11 mouse cellular contexts compared by ENCODE assay signal in the genomic region with DNA sequence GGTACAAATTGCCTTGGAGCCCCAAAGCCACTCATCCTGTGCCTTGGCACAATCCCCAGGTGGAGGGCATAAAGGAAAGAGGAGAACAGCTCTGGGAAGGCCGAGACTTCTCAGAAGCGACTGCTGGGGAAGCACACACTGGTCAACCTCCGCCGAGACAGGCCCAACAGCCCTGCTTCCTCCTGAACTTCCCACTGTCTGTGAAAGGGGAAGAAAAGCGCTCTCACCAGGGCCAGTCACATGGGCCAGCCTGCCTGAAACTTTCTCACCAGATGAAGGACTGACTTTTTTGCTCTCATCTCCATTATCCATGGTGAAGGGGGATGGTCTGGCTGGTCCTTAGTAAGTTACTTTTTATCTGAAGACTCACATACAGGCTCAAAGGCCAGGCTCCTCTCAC.
A peak's percentile ranks its signal among the peaks of the same experiment; 100 is the strongest.
DNase-seq lines count a peak whose midpoint lies in the region; ATAC-seq and TF ChIP-seq lines count a peak whose summit lies in the region.
"Had no signal": no experiment of that assay in that cellular context is flagged by ENCODE, and none has a peak within 500 bp of the region (broad histone marks: within the 10 kb centered on the region; RNA-seq: fewer than 3 reads in every experiment).

No protein-coding gene starts in this region.

- no peaks in the 10 kb centered on the region; the same call in none of the 2 replicates for H3K36me3 ChIP-seq in liver, embryonic 11.5 days (ENCODE audit: control insufficient read depth, insufficient read depth, low read length)
- H3K36me3 ChIP-seq in ES-Bruce4 (ENCODE audit: control insufficient read depth, insufficient read depth, low read length, poor library complexity, severe bottlenecking) = no peaks in the 10 kb centered on the region
- 0 out of 2 replicates have a peak, but pooled peaks cover 6% of the 10 kb centered on the region for H3K36me3 ChIP-seq in intestine, embryonic 15.5 days
- peaks cover 37% of the 10 kb centered on the region for H3K36me3 ChIP-seq in hindbrain, embryonic 14.5 days (replicated peaks; ENCODE audit: control insufficient read depth, insufficient read depth)

- H3K4me3 ChIP-seq in liver, embryonic 11.5 days (ENCODE audit: low read depth, low read length) = no peak overlapping the region
- no peak overlapping the region for H3K4me3 ChIP-seq in ES-Bruce4 (ENCODE audit: low read depth, low read length)
- no peak overlapping the region for H3K4me3 ChIP-seq in intestine, embryonic 15.5 days (replicated peaks)
- H3K4me3 ChIP-seq in hindbrain, embryonic 14.5 days (replicated peaks; ENCODE audit: low read length) = no peak overlapping the region

- peak; percentile 24 for DNase-seq in liver
- no peak for DNase-seq in liver, embryonic 11.5 days (ENCODE audit: low spot score)
- no peak for DNase-seq in thymus, postnatal 25 days
- no peak for DNase-seq in thymus, adult 18-20 months
- no peak for DNase-seq in hindbrain, embryonic 14.5 days (ENCODE audit: low spot score)
- DNase-seq: kidney, postnatal 10 days; left cerebral cortex, postnatal 4 days had no signal

- no peak for ATAC-seq in liver, embryonic 11.5 days (replicated peaks; ENCODE audit: low FRiP score)
- no peak for ATAC-seq in intestine, embryonic 15.5 days
- peak; percentile 64 for ATAC-seq in monocyte, adult 5-6 weeks (replicated peaks; ENCODE audit: insufficient number of reproducible peaks, low FRiP score, low TSS enrichment, poor library complexity, severe bottlenecking)
- ATAC-seq in hindbrain, embryonic 14.5 days (ENCODE audit: low FRiP score) = no peak
- ATAC-seq: Patski had no signal

- H3K9ac ChIP-seq in liver, embryonic 11.5 days (ENCODE audit: low read depth, low read length) = no peak overlapping the region
- 0 out of 2 replicates have a peak overlapping the region, but pooled peaks have one; percentile 28 for H3K9ac ChIP-seq in ES-Bruce4 (ENCODE audit: low read depth, poor library complexity, severe bottlenecking)
- no peak overlapping the region for H3K9ac ChIP-seq in intestine, embryonic 15.5 days
- no peak overlapping the region for H3K9ac ChIP-seq in hindbrain, embryonic 14.5 days

- H3K27me3 ChIP-seq in liver, embryonic 11.5 days (replicated peaks; ENCODE audit: control insufficient read depth, insufficient read depth, low read length) = no peaks in the 10 kb centered on the region
- H3K27me3 ChIP-seq in ES-Bruce4 (ENCODE audit: control insufficient read depth, insufficient read depth, low read length, poor library complexity, severe bottlenecking) = no peaks in the 10 kb centered on the region
- no peaks in the 10 kb centered on the region for H3K27me3 ChIP-seq in intestine, embryonic 15.5 days (replicated peaks)
- no peaks in the 10 kb centered on the region for H3K27me3 ChIP-seq in hindbrain, embryonic 14.5 days (ENCODE audit: control insufficient read depth, insufficient read depth, low read length)
- H3K27me3 ChIP-seq: Patski had no signal

- no peaks in the 10 kb centered on the region for H3K9me3 ChIP-seq in liver, embryonic 11.5 days (ENCODE audit: control insufficient read depth, low read length)
- H3K9me3 ChIP-seq in ES-Bruce4 (replicated peaks; ENCODE audit: control insufficient read depth, insufficient read depth, low read length, poor library complexity, severe bottlenecking) = no peaks in the 10 kb centered on the region
- no peaks in the 10 kb centered on the region for H3K9me3 ChIP-seq in intestine, embryonic 15.5 days
- no peaks in the 10 kb centered on the region for H3K9me3 ChIP-seq in hindbrain, embryonic 14.5 days (ENCODE audit: control insufficient read depth, low read length)

- TF ChIP-seq POLR2A in ES-Bruce4 (IDR thresholded peaks at IDR 0.05; ENCODE audit: insufficient read depth, low read length) = no peak

- TF ChIP-seq EP300 in ES-Bruce4 (IDR thresholded peaks at IDR 0.05; ENCODE audit: insufficient read depth, low read depth, low read length) = no peak

- WGBS in liver, embryonic 11.5 days = 40% methylated on average over 5 of the region's 5 CpGs
- WGBS in intestine, embryonic 15.5 days = 70% methylated on average over 5 of the region's 5 CpGs
- WGBS in hindbrain, embryonic 14.5 days = 62% methylated on average over 5 of the region's 5 CpGs

- H3K4me1 ChIP-seq in liver, embryonic 11.5 days (replicated peaks; ENCODE audit: control insufficient read depth, insufficient read depth, low read length) = peaks cover 32% of the 10 kb centered on the region
- H3K4me1 ChIP-seq in ES-Bruce4 (ENCODE audit: control insufficient read depth, insufficient read depth, low read length) = peaks cover 17% of the 10 kb centered on the region
- peaks cover 30% of the 10 kb centered on the region for H3K4me1 ChIP-seq in intestine, embryonic 15.5 days (replicated peaks)
- peaks cover 19% of the 10 kb centered on the region for H3K4me1 ChIP-seq in hindbrain, embryonic 14.5 days (replicated peaks; ENCODE audit: control insufficient read depth, insufficient read depth, low read length)

- no peak for TF ChIP-seq CTCF in ES-Bruce4 (IDR thresholded peaks at IDR 0.05; ENCODE audit: low read depth, low read length)

- no peak overlapping the region for H3K4me2 ChIP-seq in liver, embryonic 11.5 days
- H3K4me2 ChIP-seq in intestine, embryonic 15.5 days (replicated peaks) = peak overlapping the region; percentile 35
- no peak overlapping the region for H3K4me2 ChIP-seq in hindbrain, embryonic 14.5 days (replicated peaks)

- no peak overlapping the region for H3K27ac ChIP-seq in liver, embryonic 11.5 days (ENCODE audit: low read depth, low read length)
- H3K27ac ChIP-seq in ES-Bruce4 (ENCODE audit: insufficient read depth, low read length) = peak overlapping the region; percentile 96
- peak overlapping the region; percentile 95 for H3K27ac ChIP-seq in intestine, embryonic 15.5 days
- no peak overlapping the region for H3K27ac ChIP-seq in hindbrain, embryonic 14.5 days

Comparison
In these comparisons a context has a peak if more than half of its experiments do, and no peak if none do; other contexts are left out.
1. H3K27ac ChIP-seq: peak in ES-Bruce4 (single experiment) and intestine, embryonic 15.5 days (single experiment); none in liver, embryonic 11.5 days (single experiment) and hindbrain, embryonic 14.5 days (single experiment).